Mouse (Mus musculus) ES-E14 (cell line): ENCODE measurements at regions not wholly inside any gene's neighbourhood (a gene's known extent, or its start where the extent isn't known, plus 50 kb on each side); places are given as distances from the start of the nearest gene placed in this dataset.

Experiments used
- CHD2 ChIP-seq: IDR thresholded peaks from 2 replicates; pipeline ENCODE4 v1.6.1; 2014; ENCODE audit warnings: mild to moderate bottlenecking, low read depth, low read length, inconsistent platforms
- MAFK ChIP-seq: IDR thresholded peaks from 2 replicates; pipeline ENCODE4 v1.6.1; 2014; ENCODE audit warnings: mild to moderate bottlenecking, low read depth, low read length, inconsistent platforms; ENCODE audit not compliant: insufficient read depth
- ZC3H11A ChIP-seq: IDR thresholded peaks from 2 replicates; pipeline ENCODE4 v1.6.1; 2012; ENCODE audit warnings: low read depth, mild to moderate bottlenecking, inconsistent platforms, low read length, borderline replicate concordance
- ZNF384 ChIP-seq: IDR thresholded peaks from 2 replicates; pipeline ENCODE4 v1.6.1; 2012; ENCODE audit warnings: low read depth, low read length, inconsistent platforms

DNA sequence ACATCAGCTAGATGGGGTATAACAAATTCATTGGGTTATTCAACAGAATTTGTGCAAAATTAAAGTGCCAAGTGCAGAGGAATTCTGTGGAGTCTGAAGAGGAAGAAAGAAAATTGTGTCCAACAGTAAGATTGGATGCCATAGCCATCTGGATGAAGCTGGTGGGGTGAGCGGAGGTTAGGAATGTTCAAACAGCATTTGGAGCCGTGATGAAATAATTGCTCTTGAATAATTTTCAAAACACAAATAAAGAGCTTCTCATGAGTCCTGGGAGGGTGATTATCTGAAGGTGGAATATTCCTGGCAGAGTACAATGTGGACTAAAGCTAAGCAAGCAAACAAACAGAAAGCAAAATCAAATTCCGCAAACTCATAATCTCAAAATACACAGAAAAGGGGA, 260.8 kb downstream of the 1190002N15Rik start:
- TF ChIP-seq CHD2 = no peak
- no peak for TF ChIP-seq ZNF384
- TF ChIP-seq MAFK = no peak
- no peak for TF ChIP-seq ZC3H11A
